Mouse (Mus musculus) hindbrain, embryonic 14.5 days (tissue): ENCODE results near the gene Arfgef3. TPM values are rescaled to one million over a fixed set of nuclear protein-coding genes. Genes with fewer than 3 reads are reported as not detected.
"Not testable (repeated sequence)": the region's sequence is repeated elsewhere in the genome, so short reads cannot be mapped to it uniquely, and the experiment has no call there.

Source experiments
- ATAC-seq: fragments of 200-750 bp; cut with Nextera tagmentation; 2 replicates; pipeline ENCODE4 v1.8.0; 2017; ENCODE audit warnings: moderate number of reproducible peaks, mild to moderate bottlenecking, moderate TSS enrichment, moderate library complexity; ENCODE audit not compliant: low FRiP score
- DNase-seq: peaks from one replicate; pipeline ENCODE4 v3.0.0-alpha.2; 2015; ENCODE audit warnings: low spot score
- H3K27ac ChIP-seq: fragments of 300-500 bp; sonication (generic); 2 replicates; pipeline ENCODE4 v1.5.1; 2014; ENCODE audit warnings: mild to moderate bottlenecking, moderate library complexity
- H3K27me3 ChIP-seq: fragments of 300-500 bp; sonication (generic); 2 replicates; pipeline ENCODE4 v1.6.1; 2014; ENCODE audit warnings: mild to moderate bottlenecking, low read length, mixed read lengths; ENCODE audit not compliant: control insufficient read depth, insufficient read depth
- H3K36me3 ChIP-seq: fragments of 300-500 bp; sonication (generic); replicated peaks from 2 replicates; pipeline ENCODE4 v1.6.1; 2014; ENCODE audit not compliant: control insufficient read depth, insufficient read depth
- H3K4me1 ChIP-seq: fragments of 300-500 bp; sonication (generic); replicated peaks from 2 replicates; pipeline ENCODE4 v1.6.1; 2014; ENCODE audit warnings: antibody characterized with exemption, low read length, mixed read lengths; ENCODE audit not compliant: control insufficient read depth, insufficient read depth
- H3K4me2 ChIP-seq: fragments of 300-500 bp; sonication (generic); replicated peaks from 2 replicates; pipeline ENCODE4 v1.6.1; 2014; ENCODE audit warnings: mild to moderate bottlenecking, moderate library complexity
- H3K4me3 ChIP-seq: fragments of 300-500 bp; sonication (generic); replicated peaks from 2 replicates; pipeline ENCODE4 v1.5.1; 2014; ENCODE audit warnings: mild to moderate bottlenecking, low read length
- H3K9ac ChIP-seq: fragments of 300-500 bp; sonication (generic); 2 replicates; pipeline ENCODE4 v1.6.1; 2014
- H3K9me3 ChIP-seq: fragments of 300-500 bp; sonication (generic); 2 replicates; pipeline ENCODE4 v1.6.1; 2016; ENCODE audit warnings: low read length; ENCODE audit not compliant: control insufficient read depth
- WGBS: fragments of 180-500 bp; shearing (Covaris S2); extraction: QIAGEN DNeasy Blood & Tissue Kit; methylation state at CpG from one replicate; pipeline ENCODE4 v1.1.7; 2014; 5-methylcytosine and 5-hydroxymethylcytosine counted together
- polyA plus RNA-seq: library from polyadenylated mRNA; unstranded; fragments of >200 nt; fragmentation: Nextera tagmentation; extraction: Ambion mirVana; gene quantifications from 2 replicates; pipeline ENCODE4 v1.2.1, GENCODE M21; 2014

Gene Arfgef3
- polyA plus RNA-seq, 1 experiment from 2014 or later: 7.6 TPM

DNA sequence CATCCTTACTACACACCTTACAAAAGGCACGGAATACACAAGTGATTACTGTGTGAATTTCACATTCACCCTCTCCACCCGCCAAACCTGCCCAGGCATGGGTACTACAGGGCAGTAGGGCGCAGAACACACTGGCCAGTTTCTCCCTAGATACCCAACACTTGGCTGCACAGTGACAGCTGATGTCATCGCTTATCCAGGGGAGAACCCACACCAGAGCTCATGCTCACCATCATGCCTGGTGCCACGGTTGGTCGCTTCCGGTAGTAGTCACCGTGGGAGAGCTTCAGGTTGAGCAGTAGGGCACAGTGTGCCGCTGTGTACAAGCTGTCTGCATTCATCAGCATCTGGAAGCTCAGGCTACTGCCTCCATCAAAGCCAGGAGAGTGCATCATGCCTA is 108.3 kb downstream of the Arfgef3 start:
- Histone ChIP-seq H3K4me2 (no peak overlapping the region), H3K27me3 (no peaks in the 10 kb centered on the region), H3K4me3 (no peak overlapping the region), H3K9me3 (no peaks in the 10 kb centered on the region), H3K4me1 (no peaks in the 10 kb centered on the region), H3K36me3 (0 out of 2 replicates have a peak, but pooled peaks cover 1% of the 10 kb centered on the region), H3K27ac (no peak overlapping the region), H3K9ac (no peak overlapping the region)
- ATAC-seq (no peak), DNase-seq (no peak)
- 90% methylated on average over 9 of the region's 9 CpGs for WGBS

DNA sequence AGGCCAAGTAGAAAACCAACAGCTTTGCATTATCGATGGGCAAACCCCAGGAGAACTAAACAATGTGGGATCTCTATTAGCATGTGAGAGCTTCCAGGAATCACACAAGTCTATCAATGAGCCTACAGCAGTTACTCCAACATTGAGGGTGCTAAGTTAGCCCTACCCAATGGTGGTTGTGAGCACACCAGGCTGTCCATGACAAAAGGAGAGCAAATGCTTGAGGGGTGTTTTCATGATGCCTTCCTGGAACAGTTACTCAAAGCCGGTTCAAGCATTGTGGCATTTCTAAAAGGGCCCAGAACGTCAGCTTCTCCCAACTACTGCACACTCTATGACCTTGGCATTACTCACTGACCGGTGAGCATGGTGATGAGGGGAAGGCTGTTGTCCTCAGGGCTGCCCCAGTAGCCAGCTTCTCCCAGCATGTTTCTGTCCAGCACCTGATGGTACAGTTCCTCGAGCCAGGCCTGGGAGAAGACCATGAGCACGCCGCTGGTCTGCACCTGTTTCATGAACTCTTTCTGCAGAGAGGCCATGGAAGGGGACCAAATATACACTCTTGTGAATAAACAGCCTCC is 109.3 kb downstream of the Arfgef3 start:
- DNase-seq (no peak), ATAC-seq (no peak; the same call in 1 of the 2 replicates)
- H3K27me3 ChIP-seq: no peaks in the 10 kb centered on the region

DNA sequence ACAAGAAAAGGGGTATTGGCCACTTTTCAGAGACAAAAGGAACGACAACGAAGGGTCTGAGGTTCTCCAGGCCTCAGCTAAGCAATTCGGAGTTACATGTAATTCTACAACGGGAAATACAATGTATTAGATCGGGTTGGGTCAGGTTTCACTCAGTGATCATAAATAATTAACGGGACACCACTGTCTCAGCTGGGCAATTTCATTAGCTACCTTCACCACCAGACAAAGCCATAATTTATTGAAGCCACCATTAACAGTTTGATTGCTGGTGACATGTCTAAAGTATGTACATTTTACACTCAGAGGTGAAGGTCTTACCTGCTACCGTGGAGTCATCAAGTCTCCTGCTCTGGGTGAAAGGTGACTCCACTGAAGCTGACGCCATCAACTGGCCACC is 113.3 kb downstream of the Arfgef3 start:
- no peak overlapping the region for H3K27ac ChIP-seq
- peaks cover 31% of the 10 kb centered on the region for H3K36me3 ChIP-seq
- WGBS: 79% methylated on average over 8 of the region's 8 CpGs
- H3K4me3 ChIP-seq: no peak overlapping the region
- no peaks in the 10 kb centered on the region for H3K9me3 ChIP-seq
- H3K27me3 ChIP-seq: no peaks in the 10 kb centered on the region
- H3K9ac ChIP-seq: no peak overlapping the region
- H3K4me1 ChIP-seq: no peaks in the 10 kb centered on the region
- DNase-seq: no peak
- no peak for ATAC-seq
- H3K4me2 ChIP-seq: no peak overlapping the region

More for the DNA sequence above, 109.3 kb downstream of the Arfgef3 start:
- no peak overlapping the region for H3K9ac ChIP-seq
- H3K9me3 ChIP-seq: no peaks in the 10 kb centered on the region
- H3K4me2 ChIP-seq: no peak overlapping the region
- H3K4me3 ChIP-seq: no peak overlapping the region
- no peaks in the 10 kb centered on the region for H3K4me1 ChIP-seq
- WGBS: 83% methylated on average over 7 of the region's 7 CpGs
- no peak overlapping the region for H3K27ac ChIP-seq
- H3K36me3 ChIP-seq: peaks cover 10% of the 10 kb centered on the region

DNA sequence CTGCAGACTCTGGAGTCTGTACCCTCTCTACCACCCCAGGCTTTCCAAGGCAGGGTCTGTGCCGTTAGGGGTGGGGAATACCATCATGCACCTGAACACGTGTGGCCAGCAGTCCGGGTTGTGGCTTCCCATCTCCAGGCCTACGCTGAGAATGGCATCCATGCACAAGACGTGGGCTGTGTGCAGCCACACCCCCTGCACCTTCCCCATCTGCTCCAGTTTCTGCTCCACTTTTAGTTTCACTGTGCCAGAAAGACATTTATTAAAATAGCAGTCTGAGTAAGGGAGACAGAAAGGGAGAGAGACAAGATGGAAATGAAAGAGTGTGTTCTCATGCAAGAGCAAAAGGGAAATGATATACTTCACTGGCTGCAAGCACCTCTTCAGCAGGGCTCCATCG is 116.2 kb downstream of the Arfgef3 start:
- Histone ChIP-seq H3K9me3 (no peaks in the 10 kb centered on the region), H3K27me3 (no peaks in the 10 kb centered on the region), H3K36me3 (peaks cover 38% of the 10 kb centered on the region), H3K4me2 (no peak overlapping the region), H3K4me3 (no peak overlapping the region), H3K9ac (no peak overlapping the region), H3K4me1 (no peaks in the 10 kb centered on the region), H3K27ac (no peak overlapping the region)
- 95% methylated on average over 6 of the region's 6 CpGs for WGBS
- DNase-seq: no peak
- no peak for ATAC-seq

DNA sequence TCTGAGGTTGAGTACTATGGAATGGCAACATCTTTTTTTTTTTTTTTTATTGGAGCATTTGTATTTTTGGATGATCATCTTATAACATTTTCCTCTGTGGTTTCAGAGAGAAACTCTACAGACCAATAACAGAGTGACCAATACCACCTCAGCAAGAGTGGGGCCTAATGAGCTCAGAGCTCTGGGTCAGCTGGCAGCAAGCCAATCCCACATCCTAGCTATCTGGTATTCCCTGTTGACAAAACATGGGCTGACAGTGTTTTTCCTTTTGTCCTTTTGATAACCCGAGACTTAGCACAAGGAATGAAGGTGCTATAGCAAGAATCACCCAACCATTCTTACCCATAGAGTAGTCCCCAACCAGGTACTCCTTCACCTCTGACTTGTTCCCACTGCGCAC is 131.0 kb downstream of the Arfgef3 start:
- no peaks in the 10 kb centered on the region for H3K4me1 ChIP-seq
- WGBS: 81% methylated on average over 2 of the region's 2 CpGs
- H3K27me3 ChIP-seq: no peaks in the 10 kb centered on the region
- DNase-seq (no peak), ATAC-seq (no peak)
- no peaks in the 10 kb centered on the region for H3K9me3 ChIP-seq
- H3K4me3 ChIP-seq: no peak overlapping the region
- H3K4me2 ChIP-seq: no peak overlapping the region
- no peak overlapping the region for H3K9ac ChIP-seq
- peaks cover 51% of the 10 kb centered on the region for H3K36me3 ChIP-seq
- no peak overlapping the region for H3K27ac ChIP-seq

DNA sequence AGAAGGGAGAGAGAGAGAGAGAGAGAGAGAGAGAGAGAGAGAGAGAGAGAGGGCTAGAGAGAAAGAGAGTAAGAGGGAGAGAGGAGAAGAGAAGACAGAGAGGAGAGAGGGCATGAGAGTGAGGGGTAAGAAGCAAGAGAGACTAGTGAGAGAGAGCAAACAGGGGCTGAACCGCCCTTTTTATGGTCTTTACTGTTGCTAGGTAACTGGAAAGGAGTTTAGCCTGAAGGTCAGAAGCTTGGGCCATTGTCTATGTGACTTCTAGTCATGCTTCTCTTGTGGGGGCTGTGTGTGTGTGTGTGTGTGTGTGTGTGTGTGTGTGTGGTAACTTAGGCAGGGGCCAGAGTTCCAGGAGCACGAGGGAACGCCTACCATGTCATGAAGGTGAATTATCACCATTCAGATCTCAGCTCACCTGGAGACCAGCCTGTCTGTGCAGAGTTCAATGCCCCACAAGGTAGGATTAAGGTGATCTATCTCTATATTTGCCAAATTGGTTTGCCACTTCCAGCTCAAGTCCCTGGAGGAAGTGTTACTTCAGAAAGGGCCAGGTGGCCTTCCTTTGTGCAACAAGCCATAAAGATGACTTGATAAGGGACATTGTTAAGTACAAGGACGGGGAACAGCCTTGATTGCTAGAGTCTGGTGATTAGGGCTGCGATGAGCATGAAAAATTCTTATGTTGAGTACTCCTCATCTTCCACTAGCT is 138.8 kb downstream of the Arfgef3 start:
- H3K4me2 ChIP-seq, H3K9me3 ChIP-seq, H3K27ac ChIP-seq, H3K4me3 ChIP-seq, H3K9ac ChIP-seq, ATAC-seq, H3K27me3 ChIP-seq, H3K4me1 ChIP-seq, DNase-seq: not testable (repeated sequence)
- peaks cover 45% of the 10 kb centered on the region for H3K36me3 ChIP-seq
- 46% methylated on average over 5 of the region's 5 CpGs for WGBS

DNA sequence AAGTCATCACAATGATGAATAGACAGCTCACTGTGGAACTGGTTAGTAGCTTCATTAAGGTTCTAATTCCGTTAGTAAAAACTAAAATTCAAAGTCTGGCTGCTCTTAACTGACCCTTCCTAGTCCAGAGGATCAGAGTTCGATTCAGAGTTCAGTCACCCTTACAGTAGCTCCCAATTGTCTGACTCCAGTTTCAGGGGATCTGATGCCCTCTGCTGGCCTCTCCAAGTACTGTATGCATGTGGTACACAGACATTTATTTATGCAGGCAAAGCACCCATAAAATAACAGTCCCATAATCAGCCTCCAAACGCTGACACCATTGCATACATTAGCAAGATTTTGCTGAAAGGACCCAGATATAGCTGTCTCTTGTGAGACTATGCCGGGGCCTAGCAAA is 141.7 kb downstream of the Arfgef3 start:
- H3K4me3 ChIP-seq: no peak overlapping the region
- DNase-seq (peak; percentile 86), ATAC-seq (peak; percentile 76; the same call in 1 of the 2 replicates)
- no peak overlapping the region for H3K9ac ChIP-seq
- H3K27me3 ChIP-seq: no peaks in the 10 kb centered on the region
- 18% methylated on average over 4 of the region's 4 CpGs for WGBS
- H3K27ac ChIP-seq: no peak overlapping the region
- H3K9me3 ChIP-seq: no peaks in the 10 kb centered on the region
- peaks cover 48% of the 10 kb centered on the region for H3K36me3 ChIP-seq
- no peaks in the 10 kb centered on the region for H3K4me1 ChIP-seq
- no peak overlapping the region for H3K4me2 ChIP-seq

DNA sequence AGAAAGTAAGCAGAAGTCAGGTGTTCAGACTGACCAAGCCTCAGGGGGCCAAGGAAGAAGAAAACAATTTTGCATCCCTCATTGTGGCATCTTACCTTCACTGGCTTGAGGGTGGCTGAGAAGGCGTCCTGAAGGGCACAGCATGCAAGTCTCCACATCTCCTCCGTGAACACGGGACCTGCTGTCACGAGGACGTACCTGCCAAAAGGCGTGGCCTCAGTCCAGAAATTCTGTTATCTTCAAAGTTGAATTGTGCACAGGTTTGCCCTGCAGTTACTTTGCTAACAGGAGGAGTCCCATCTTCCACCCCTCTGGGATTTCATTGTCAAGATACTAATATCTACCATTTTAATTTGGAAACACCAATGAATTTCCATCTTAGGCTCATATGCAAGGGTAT is 146.1 kb downstream of the Arfgef3 start:
- Histone ChIP-seq H3K27ac (no peak overlapping the region), H3K4me3 (no peak overlapping the region), H3K9me3 (no peaks in the 10 kb centered on the region), H3K4me2 (no peak overlapping the region), H3K27me3 (no peaks in the 10 kb centered on the region), H3K36me3 (peaks cover 69% of the 10 kb centered on the region), H3K4me1 (no peaks in the 10 kb centered on the region), H3K9ac (no peak overlapping the region)
- 97% methylated on average over 6 of the region's 6 CpGs for WGBS
- no peak for ATAC-seq
- no peak for DNase-seq

DNA sequence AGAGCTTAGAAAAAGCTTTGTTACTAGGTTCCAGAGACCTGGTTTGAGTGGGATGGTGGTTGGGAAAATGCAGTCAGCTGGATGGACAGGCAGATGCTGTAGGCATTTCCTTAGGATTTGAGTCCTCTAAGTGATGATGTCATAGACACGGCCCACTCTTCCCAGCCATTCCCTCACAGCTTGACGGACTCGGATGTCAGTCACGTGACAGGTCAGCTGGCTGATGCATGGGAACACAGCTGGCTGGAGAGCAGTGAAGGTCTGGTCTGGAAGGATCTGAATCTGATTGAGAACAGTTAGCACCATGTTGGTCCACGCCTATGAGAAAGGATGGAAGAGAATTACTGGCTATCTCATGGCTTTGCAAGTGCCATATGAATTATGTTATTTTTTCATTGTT is 154.3 kb downstream of the Arfgef3 start:
- peaks cover 59% of the 10 kb centered on the region for H3K36me3 ChIP-seq
- H3K27ac ChIP-seq: no peak overlapping the region
- no peak overlapping the region for H3K4me2 ChIP-seq
- DNase-seq (no peak), ATAC-seq (no peak)
- H3K9me3 ChIP-seq: no peaks in the 10 kb centered on the region
- no peaks in the 10 kb centered on the region for H3K27me3 ChIP-seq
- H3K9ac ChIP-seq: no peak overlapping the region
- H3K4me3 ChIP-seq: no peak overlapping the region
- no peaks in the 10 kb centered on the region for H3K4me1 ChIP-seq
- 92% methylated on average over 5 of the region's 5 CpGs for WGBS
